16 mouse cellular contexts compared by ENCODE assay signal in genomic region chr15:79793076-79793475, GRCm38 (mm10). TPM values are rescaled to one million over a fixed set of nuclear protein-coding genes. Genes with fewer than 3 reads are reported as not detected.
"Had no signal": no experiment of that assay in that cellular context is flagged by ENCODE, and none has a peak within 500 bp of the region (broad histone marks: within the 10 kb centered on the region; RNA-seq: fewer than 3 reads in every experiment).

No protein-coding gene starts in this region.

- DNase-seq: kidney, adult 11 months; kidney, adult 8-10 months; layer of hippocampus, postnatal 36 days; lung, postnatal 36 days; thymus, postnatal 25 days had no signal

- H3K4me2 ChIP-seq: intestine, embryonic 15.5 days; kidney, embryonic 15.5 days; limb, embryonic 13.5 days; liver, embryonic 12.5 days; liver, embryonic 15.5 days; lung, embryonic 15.5 days; midbrain, embryonic 13.5 days; stomach, embryonic 15.5 days had no signal

- H3K9ac ChIP-seq: intestine, embryonic 15.5 days; kidney, embryonic 15.5 days; limb, embryonic 13.5 days; liver, embryonic 12.5 days; liver, embryonic 15.5 days; lung, embryonic 15.5 days; midbrain, embryonic 13.5 days; stomach, embryonic 15.5 days had no signal

- H3K27me3 ChIP-seq: intestine, embryonic 15.5 days; lung, embryonic 15.5 days; stomach, embryonic 15.5 days had no signal

- H3K4me1 ChIP-seq: intestine, embryonic 15.5 days; kidney, embryonic 15.5 days; limb, embryonic 13.5 days; liver, embryonic 12.5 days; liver, embryonic 15.5 days; lung, embryonic 15.5 days; stomach, embryonic 15.5 days had no signal

- H3K9me3 ChIP-seq: intestine, embryonic 15.5 days; kidney, embryonic 15.5 days; limb, embryonic 10.5 days; limb, embryonic 13.5 days; liver, embryonic 12.5 days; liver, embryonic 15.5 days; lung, embryonic 15.5 days; midbrain, embryonic 13.5 days; stomach, embryonic 15.5 days had no signal

- H3K27ac ChIP-seq: intestine, embryonic 15.5 days; kidney, embryonic 15.5 days; limb, embryonic 10.5 days; limb, embryonic 13.5 days; liver, embryonic 12.5 days; liver, embryonic 15.5 days; lung, embryonic 15.5 days; midbrain, embryonic 13.5 days; stomach, embryonic 15.5 days had no signal

- H3K36me3 ChIP-seq: intestine, embryonic 15.5 days; kidney, embryonic 15.5 days; limb, embryonic 10.5 days; limb, embryonic 13.5 days; liver, embryonic 12.5 days; liver, embryonic 15.5 days; lung, embryonic 15.5 days; stomach, embryonic 15.5 days had no signal

- ATAC-seq: intestine, embryonic 15.5 days; midbrain, embryonic 13.5 days had no signal

- H3K4me3 ChIP-seq: intestine, embryonic 15.5 days; kidney, embryonic 15.5 days; limb, embryonic 13.5 days; liver, embryonic 12.5 days; liver, embryonic 15.5 days; lung, embryonic 15.5 days; midbrain, embryonic 13.5 days; stomach, embryonic 15.5 days had no signal

RNA-seq across cellular contexts. Expression of gene Npcd, which starts 41.0 kb away (rescaled TPM):
- polyA plus RNA-seq: kidney, embryonic 15.5 days; limb, embryonic 10.5 days; liver, embryonic 12.5 days; liver, embryonic 15.5 days; neural tube, embryonic 11.5 days; stomach, embryonic 15.5 days; thymus, postnatal 0 days had no signal
